Mouse (Mus musculus): Measurements from ENCODE around the gene Atg10.

The Atg10 gene

GRCm38 (mm10) chr13:91136337-91136736 lies 87.4 kb downstream of the Atg10 start:
- in situ Hi-C loops (cut with MboI; ENCODE audit: unreplicated experiment in 2 of 2): no loop called here

GRCm38 (mm10) chr13:91133334-91133890 lies 90.4 kb downstream of the Atg10 start:
- in situ Hi-C loops (cut with MboI; ENCODE audit: unreplicated experiment in 2 of 2): no loop called here

- in situ Hi-C loops (cut with MboI; ENCODE audit: unreplicated experiment in 2 of 2): no loop called here
These were observed 94.7 kb downstream of the Atg10 start for GRCm38 (mm10) chr13:91129071-91129470.

- in situ Hi-C loops (cut with MboI; ENCODE audit: unreplicated experiment in 2 of 2): no loop called here
These were observed 95.2 kb downstream of the Atg10 start for GRCm38 (mm10) chr13:91128581-91128980.

- in situ Hi-C loops (cut with MboI; ENCODE audit: unreplicated experiment in 2 of 2): no loop called here
These were observed 105.6 kb downstream of the Atg10 start for GRCm38 (mm10) chr13:91118156-91118555.

- in situ Hi-C loops (cut with MboI; ENCODE audit: unreplicated experiment in 2 of 2): no loop called here
These were observed 108.9 kb downstream of the Atg10 start for GRCm38 (mm10) chr13:91114880-91115279.

GRCm38 (mm10) chr13:91107308-91107946 lies 116.3 kb downstream of the Atg10 start:
- in situ Hi-C loops (cut with MboI; ENCODE audit: unreplicated experiment in 2 of 2): no loop called here

GRCm38 (mm10) chr13:91102238-91102637 lies 121.5 kb downstream of the Atg10 start:
- in situ Hi-C loops (cut with MboI; ENCODE audit: unreplicated experiment in 2 of 2): no loop called here

- in situ Hi-C loops (cut with MboI; ENCODE audit: unreplicated experiment in 2 of 2): no loop called here
These were observed 123.4 kb downstream of the Atg10 start for GRCm38 (mm10) chr13:91100417-91100816.

GRCm38 (mm10) chr13:91094851-91095250 lies 128.9 kb downstream of the Atg10 start:
- in situ Hi-C loops (cut with MboI; ENCODE audit: unreplicated experiment in 2 of 2): loop anchor here (5.0 to 10.0 kb wide), 4 partner anchors 110 to 537 kb away; no protein-coding TSS in a partner anchor

GRCm38 (mm10) chr13:91094196-91094595 lies 129.6 kb downstream of the Atg10 start:
- in situ Hi-C loops (cut with MboI; ENCODE audit: unreplicated experiment in 2 of 2): loop anchor here (5.0 to 10.0 kb wide), 4 partner anchors 111 to 538 kb away; no protein-coding TSS in a partner anchor

GRCm38 (mm10) chr13:91093610-91094009 lies 130.2 kb downstream of the Atg10 start:
- in situ Hi-C loops (cut with MboI; ENCODE audit: unreplicated experiment in 2 of 2): loop anchor here (5.0 to 10.0 kb wide), 4 partner anchors 111 to 539 kb away; no protein-coding TSS in a partner anchor

GRCm38 (mm10) chr13:91093162-91093561 lies 130.6 kb downstream of the Atg10 start:
- in situ Hi-C loops (cut with MboI; ENCODE audit: unreplicated experiment in 2 of 2): loop anchor here (5.0 to 10.0 kb wide), 4 partner anchors 112 to 539 kb away; no protein-coding TSS in a partner anchor

- in situ Hi-C loops (cut with MboI; ENCODE audit: unreplicated experiment in 2 of 2): loop anchor here (5.0 to 10.0 kb wide), 4 partner anchors 113 to 541 kb away; no protein-coding TSS in a partner anchor
These were observed 132.0 kb downstream of the Atg10 start for GRCm38 (mm10) chr13:91091731-91092190.

- in situ Hi-C loops (cut with MboI; ENCODE audit: unreplicated experiment in 2 of 2): loop anchor here (5.0 to 10.0 kb wide), 4 partner anchors 114 to 541 kb away; no protein-coding TSS in a partner anchor
These were observed 132.7 kb downstream of the Atg10 start for GRCm38 (mm10) chr13:91090861-91091730.

GRCm38 (mm10) chr13:91086361-91086900 lies 137.3 kb downstream of the Atg10 start:
- in situ Hi-C loops (cut with MboI; ENCODE audit: unreplicated experiment in 2 of 2): loop anchor here (10.0 kb wide), 1 partner anchor 112 kb away; no protein-coding TSS in a partner anchor

- in situ Hi-C loops (cut with MboI; ENCODE audit: unreplicated experiment in 2 of 2): no loop called here
These were observed 151.4 kb downstream of the Atg10 start for GRCm38 (mm10) chr13:91072351-91072750.

GRCm38 (mm10) chr13:91060871-91061270 lies 162.9 kb downstream of the Atg10 start:
- in situ Hi-C loops (cut with MboI; ENCODE audit: unreplicated experiment in 2 of 2): no loop called here

GRCm38 (mm10) chr13:91048171-91048570 lies 175.6 kb downstream of the Atg10 start:
- in situ Hi-C loops (cut with MboI; ENCODE audit: unreplicated experiment in 2 of 2): no loop called here

- in situ Hi-C loops (cut with MboI; ENCODE audit: unreplicated experiment in 2 of 2): no loop called here
These were observed 176.9 kb downstream of the Atg10 start for GRCm38 (mm10) chr13:91046851-91047250.
